In genomic region chr12:77060060-77060695, GRCm38 (mm10) we compare ENCODE assay signal across 8 mouse cellular contexts.
A peak's percentile ranks its signal among the peaks of the same experiment; 100 is the strongest.
DNase-seq lines count a peak whose midpoint lies in the region; ATAC-seq and TF ChIP-seq lines count a peak whose summit lies in the region.

No protein-coding gene starts in this region.

- peak overlapping the region; percentile 24; the same call in 1 of the 2 replicates for H3K9ac ChIP-seq in lung, postnatal 0 days (replicated peaks; ENCODE audit: low read depth)

- WGBS in lung, postnatal 0 days, result 15% methylated on average over 16 of the region's 16 CpGs

- no peaks in the 10 kb centered on the region for H3K9me3 ChIP-seq in lung, postnatal 0 days (ENCODE audit: low read length)

- peak overlapping the region; percentile 30; the same call in 1 of the 2 replicates for H3K4me3 ChIP-seq in lung, postnatal 0 days (ENCODE audit: low read depth, low read length)

- H3K27me3 ChIP-seq in lung, postnatal 0 days (replicated peaks; ENCODE audit: insufficient read depth, low read length), result no peaks in the 10 kb centered on the region
- no peaks in the 10 kb centered on the region for H3K27me3 ChIP-seq in splenic B cell, adult 2 months (ENCODE audit: control insufficient read depth, insufficient read depth, low read length, poor library complexity, severe bottlenecking)

- DNase-seq in ZHBTc4 (ENCODE audit: low read depth, low spot score), result peak; percentile 54
- DNase-seq in heart, adult 9 months (ENCODE audit: low spot score in 2 of 2), result peak; percentile 44 to 60
- peak; percentile 78 to 81 for DNase-seq in kidney, adult 8-10 months
- peak; percentile 36 for DNase-seq in lung, postnatal 0 days (ENCODE audit: low spot score)
- DNase-seq in splenic B cell, adult 2 months (ENCODE audit: low read depth, low spot score), result peak; percentile 51
- no peak for DNase-seq in cerebellum, adult 9-11 months
- no peak for DNase-seq in layer of hippocampus, adult 11-12 months (ENCODE audit: low spot score)

- TF ChIP-seq EP300 in lung, postnatal 0 days (IDR thresholded peaks at IDR 0.05), result no peak

- ATAC-seq in CD4-positive, CD25-positive, alpha-beta regulatory T cell, adult 4 months, result peak; percentile 75
- peak; percentile 43; the same call in 1 of the 2 replicates for ATAC-seq in lung, postnatal 0 days

- H3K36me3 ChIP-seq in lung, postnatal 0 days (ENCODE audit: insufficient read depth, low read length), result no peaks in the 10 kb centered on the region
- no peaks in the 10 kb centered on the region for H3K36me3 ChIP-seq in splenic B cell, adult 2 months (ENCODE audit: control insufficient read depth, insufficient read depth, low read length, poor library complexity, severe bottlenecking)

- H3K4me2 ChIP-seq in lung, postnatal 0 days (replicated peaks; ENCODE audit: low read depth, low read length), result peak overlapping the region; percentile 45

- TF ChIP-seq CTCF in lung, postnatal 0 days (IDR thresholded peaks at IDR 0.05), result no peak

- H3K4me1 ChIP-seq in lung, postnatal 0 days (ENCODE audit: insufficient read depth, low read depth, low read length), result peaks cover 3% of the 10 kb centered on the region; the same call in 1 of the 2 replicates

- peak overlapping the region; percentile 47; the same call in 1 of the 2 replicates for H3K27ac ChIP-seq in lung, postnatal 0 days (ENCODE audit: low read length)

Comparison
In these comparisons a context has a peak if more than half of its experiments do, and no peak if none do; other contexts are left out.
1. DNase-seq: peak in ZHBTc4 (single experiment), heart, adult 9 months (2 of 2), kidney, adult 8-10 months (2 of 2), lung, postnatal 0 days (single experiment) and splenic B cell, adult 2 months (single experiment); none in cerebellum, adult 9-11 months (single experiment) and layer of hippocampus, adult 11-12 months (single experiment).